23 mouse cellular contexts compared by ENCODE assay signal in genomic region chr15:94235190-94235589, GRCm38 (mm10).
DNase-seq lines count a peak whose midpoint lies in the region; ATAC-seq and TF ChIP-seq lines count a peak whose summit lies in the region.
"Had no signal": no experiment of that assay in that cellular context is flagged by ENCODE, and none has a peak within 500 bp of the region (broad histone marks: within the 10 kb centered on the region; RNA-seq: fewer than 3 reads in every experiment).

No protein-coding gene starts in this region.

- DNase-seq in heart, adult 11 months = peak; percentile 89
- DNase-seq in heart, adult 9 months (ENCODE audit: low spot score in 2 of 2) = no peak
- no peak for DNase-seq in stomach, postnatal 0 days (ENCODE audit: low spot score)
- DNase-seq in thymus, postnatal 25 days = peak; percentile 42
- DNase-seq in liver, postnatal 0 days = no peak
- DNase-seq in left cerebral cortex, adult 18-20 months (ENCODE audit: low spot score in 2 of 2) = no peak
- DNase-seq: adrenal gland, adult 8-10 months; adrenal gland, postnatal 36 days; cerebellum, adult 11 months; cerebellum, adult 9-10 months; cerebellum, postnatal 36 days; gastrocnemius, postnatal 10 days; heart, adult 2 months; heart, postnatal 4 days had no signal

- WGBS in stomach, postnatal 0 days = 72% methylated on average over 2 of the region's 2 CpGs
- 79% methylated on average over 2 of the region's 2 CpGs for WGBS in liver, postnatal 0 days (ENCODE audit: insufficient replicate concordance)

- no peaks in the 10 kb centered on the region for H3K9me3 ChIP-seq in stomach, postnatal 0 days (ENCODE audit: control insufficient read depth, low read length)
- no peaks in the 10 kb centered on the region for H3K9me3 ChIP-seq in liver, postnatal 0 days (ENCODE audit: low read length)
- H3K9me3 ChIP-seq: embryonic facial prominence, embryonic 13.5 days; forebrain, embryonic 12.5 days; heart, embryonic 12.5 days; hindbrain, embryonic 12.5 days had no signal

- no peak overlapping the region for H3K4me3 ChIP-seq in stomach, postnatal 0 days (ENCODE audit: low read depth, low read length)
- no peak overlapping the region for H3K4me3 ChIP-seq in liver, postnatal 0 days (ENCODE audit: low read depth, low read length)
- H3K4me3 ChIP-seq: embryonic facial prominence, embryonic 13.5 days; forebrain, embryonic 12.5 days; heart, adult 2 months; heart, embryonic 12.5 days; hindbrain, embryonic 12.5 days had no signal

- no peak for TF ChIP-seq CTCF in stomach, postnatal 0 days (IDR thresholded peaks at IDR 0.05; ENCODE audit: low read depth)
- no peak for TF ChIP-seq CTCF in liver, postnatal 0 days (IDR thresholded peaks at IDR 0.05; ENCODE audit: low read depth)

- no peak overlapping the region for H3K9ac ChIP-seq in stomach, postnatal 0 days (ENCODE audit: low read length)
- H3K9ac ChIP-seq in liver, postnatal 0 days (replicated peaks) = no peak overlapping the region
- H3K9ac ChIP-seq: embryonic facial prominence, embryonic 13.5 days; forebrain, embryonic 12.5 days; heart, embryonic 12.5 days; hindbrain, embryonic 12.5 days had no signal

- peak; percentile 37 for ATAC-seq in activated CD4-positive, CD25-positive, alpha-beta regulatory T cell, adult 4 months
- no peak for ATAC-seq in stomach, postnatal 0 days (ENCODE audit: low FRiP score, low TSS enrichment)
- no peak for ATAC-seq in liver, postnatal 0 days
- ATAC-seq: forebrain, embryonic 16.5 days; hindbrain, embryonic 16.5 days; inflammation-experienced regulatory T-cells, adult 6 months; Patski had no signal

- H3K36me3 ChIP-seq in stomach, postnatal 0 days (ENCODE audit: control insufficient read depth, insufficient read depth, low read length) = no peaks in the 10 kb centered on the region
- H3K36me3 ChIP-seq in liver, postnatal 0 days (replicated peaks; ENCODE audit: insufficient read depth, low read length) = no peaks in the 10 kb centered on the region
- H3K36me3 ChIP-seq: embryonic facial prominence, embryonic 13.5 days; forebrain, embryonic 12.5 days; heart, embryonic 12.5 days; hindbrain, embryonic 12.5 days had no signal

- H3K27ac ChIP-seq in stomach, postnatal 0 days (replicated peaks) = 0 out of 2 replicates have a peak overlapping the region, but pooled peaks have one; percentile 31
- no peak overlapping the region for H3K27ac ChIP-seq in liver, postnatal 0 days (ENCODE audit: low read depth)
- H3K27ac ChIP-seq: embryonic facial prominence, embryonic 13.5 days; forebrain, embryonic 12.5 days; heart, adult 2 months; hindbrain, embryonic 12.5 days had no signal

- H3K27me3 ChIP-seq in stomach, postnatal 0 days (ENCODE audit: control insufficient read depth, insufficient read depth, low read length) = no peaks in the 10 kb centered on the region
- no peaks in the 10 kb centered on the region for H3K27me3 ChIP-seq in liver, postnatal 0 days (ENCODE audit: insufficient read depth, low read length)
- H3K27me3 ChIP-seq: embryonic facial prominence, embryonic 13.5 days; forebrain, embryonic 12.5 days; heart, embryonic 12.5 days; hindbrain, embryonic 12.5 days had no signal

- H3K4me1 ChIP-seq in stomach, postnatal 0 days (replicated peaks; ENCODE audit: control insufficient read depth, insufficient read depth) = no peaks in the 10 kb centered on the region
- H3K4me1 ChIP-seq in liver, postnatal 0 days (ENCODE audit: insufficient read depth) = no peaks in the 10 kb centered on the region
- H3K4me1 ChIP-seq: forebrain, embryonic 12.5 days; hindbrain, embryonic 12.5 days had no signal

- no peak overlapping the region for H3K4me2 ChIP-seq in stomach, postnatal 0 days (replicated peaks; ENCODE audit: low read depth)
- H3K4me2 ChIP-seq in liver, postnatal 0 days (ENCODE audit: low read depth, low read length) = no peak overlapping the region
- H3K4me2 ChIP-seq: embryonic facial prominence, embryonic 13.5 days; forebrain, embryonic 12.5 days; heart, embryonic 12.5 days; hindbrain, embryonic 12.5 days had no signal

- TF ChIP-seq EP300 in stomach, postnatal 0 days (optimal IDR thresholded peaks at IDR 0.05) = no peak
- TF ChIP-seq EP300 in liver, postnatal 0 days (IDR thresholded peaks at IDR 0.05; ENCODE audit: low read depth) = no peak

Comparison
In these comparisons a context has a peak if more than half of its experiments do, and no peak if none do; other contexts are left out.
1. DNase-seq: peak in heart, adult 11 months (single experiment) and thymus, postnatal 25 days (single experiment); none in heart, adult 9 months (0 of 2), stomach, postnatal 0 days (single experiment), liver, postnatal 0 days (single experiment) and left cerebral cortex, adult 18-20 months (0 of 2).